Comparison of ENCODE assay signal across 18 mouse cellular contexts in the genomic region with DNA sequence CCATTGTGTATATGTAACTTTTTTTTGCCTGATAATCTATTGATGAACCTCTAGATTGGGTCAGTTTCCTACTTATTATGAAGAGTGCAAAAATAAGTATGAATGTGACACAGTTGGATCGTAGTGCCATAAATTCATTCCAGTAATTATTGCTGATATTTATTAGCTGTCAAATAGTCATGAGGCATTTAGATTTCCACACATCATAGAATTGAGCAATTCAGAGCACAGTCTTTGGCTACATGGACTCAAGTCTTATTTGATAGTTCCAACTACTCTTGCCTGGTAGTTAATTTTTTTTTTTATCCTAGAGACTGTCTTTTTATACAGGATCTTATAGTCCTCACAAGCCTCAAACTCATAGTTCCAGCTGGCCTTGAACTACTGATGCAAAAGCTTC.
"Had no signal": no experiment of that assay in that cellular context is flagged by ENCODE, and none has a peak within 500 bp of the region (broad histone marks: within the 10 kb centered on the region; RNA-seq: fewer than 3 reads in every experiment).

No protein-coding gene starts in this region.

- H3K9ac ChIP-seq: liver, embryonic 13.5 days; liver, embryonic 15.5 days; midbrain, embryonic 12.5 days; neural tube, embryonic 12.5 days; stomach, embryonic 15.5 days had no signal

- H3K27ac ChIP-seq: liver, embryonic 13.5 days; liver, embryonic 15.5 days; midbrain, embryonic 10.5 days; midbrain, embryonic 12.5 days; neural tube, embryonic 12.5 days; stomach, embryonic 15.5 days; stomach, postnatal 0 days had no signal

- H3K27me3 ChIP-seq: liver, embryonic 13.5 days; liver, embryonic 15.5 days; midbrain, embryonic 12.5 days; neural tube, embryonic 12.5 days; stomach, embryonic 15.5 days had no signal

- H3K9me3 ChIP-seq: liver, embryonic 13.5 days; liver, embryonic 15.5 days; midbrain, embryonic 10.5 days; midbrain, embryonic 12.5 days; neural tube, embryonic 12.5 days; stomach, embryonic 15.5 days had no signal

- H3K4me3 ChIP-seq: liver, embryonic 13.5 days; liver, embryonic 15.5 days; midbrain, embryonic 10.5 days; midbrain, embryonic 12.5 days; myocyte; neural tube, embryonic 12.5 days; stomach, embryonic 15.5 days had no signal

- ATAC-seq: midbrain, embryonic 16.5 days had no signal

- H3K4me2 ChIP-seq: liver, embryonic 11.5 days; liver, embryonic 13.5 days; liver, embryonic 15.5 days; midbrain, embryonic 12.5 days; neural tube, embryonic 12.5 days; stomach, embryonic 15.5 days had no signal

- DNase-seq: liver, embryonic 13.5 days; lung, adult 18-20 months; lung, postnatal 14 days; lung, postnatal 36 days; midbrain, embryonic 14.5 days; right cerebral cortex, postnatal 14 days; thymus, adult 18-20 months; thymus, postnatal 14 days; thymus, postnatal 36 days had no signal

- H3K4me1 ChIP-seq: midbrain, embryonic 10.5 days; midbrain, embryonic 12.5 days; neural tube, embryonic 12.5 days; stomach, embryonic 15.5 days had no signal

- H3K36me3 ChIP-seq: liver, embryonic 13.5 days; liver, embryonic 15.5 days; midbrain, embryonic 10.5 days; midbrain, embryonic 12.5 days; neural tube, embryonic 12.5 days; stomach, embryonic 15.5 days had no signal
